Mouse (Mus musculus): Measurements from ENCODE around the gene Ptprn2.
A peak's percentile ranks its signal among the peaks of the same experiment; 100 is the strongest.

The Ptprn2 gene

GRCm38 (mm10) chr12:117287456-117287855 is 801.9 kb downstream of the Ptprn2 start:
- DNase-seq: no peak

- no peak for DNase-seq
Observed at GRCm38 (mm10) chr12:117291943-117292342, 806.4 kb downstream of the Ptprn2 start.

GRCm38 (mm10) chr12:117296792-117297191 is 811.3 kb downstream of the Ptprn2 start:
- no peak for DNase-seq

GRCm38 (mm10) chr12:117299084-117299483 is 813.6 kb downstream of the Ptprn2 start:
- DNase-seq: no peak

- no peak for DNase-seq
Observed at GRCm38 (mm10) chr12:117304751-117305624, 819.5 kb downstream of the Ptprn2 start.

GRCm38 (mm10) chr12:117305625-117306105 is 820.1 kb downstream of the Ptprn2 start:
- no peak for DNase-seq

GRCm38 (mm10) chr12:117312079-117312478 is 826.6 kb downstream of the Ptprn2 start:
- DNase-seq: no peak

GRCm38 (mm10) chr12:117314987-117315386 is 829.5 kb downstream of the Ptprn2 start:
- peak; percentile 35 for DNase-seq

- no peak for DNase-seq
Observed at GRCm38 (mm10) chr12:117315661-117316060, 830.1 kb downstream of the Ptprn2 start.

GRCm38 (mm10) chr12:117318229-117318628 is 832.7 kb downstream of the Ptprn2 start:
- DNase-seq: no peak

GRCm38 (mm10) chr12:117323017-117323416 is 837.5 kb downstream of the Ptprn2 start:
- peak; percentile 27 for DNase-seq
